Mouse (Mus musculus): Measurements from ENCODE around the gene Asdurf.
A peak's percentile ranks its signal among the peaks of the same experiment; 100 is the strongest.
"Not testable (repeated sequence)": the region's sequence is repeated elsewhere in the genome, so short reads cannot be mapped to it uniquely, and the experiment has no call there.

The Asdurf gene

DNA sequence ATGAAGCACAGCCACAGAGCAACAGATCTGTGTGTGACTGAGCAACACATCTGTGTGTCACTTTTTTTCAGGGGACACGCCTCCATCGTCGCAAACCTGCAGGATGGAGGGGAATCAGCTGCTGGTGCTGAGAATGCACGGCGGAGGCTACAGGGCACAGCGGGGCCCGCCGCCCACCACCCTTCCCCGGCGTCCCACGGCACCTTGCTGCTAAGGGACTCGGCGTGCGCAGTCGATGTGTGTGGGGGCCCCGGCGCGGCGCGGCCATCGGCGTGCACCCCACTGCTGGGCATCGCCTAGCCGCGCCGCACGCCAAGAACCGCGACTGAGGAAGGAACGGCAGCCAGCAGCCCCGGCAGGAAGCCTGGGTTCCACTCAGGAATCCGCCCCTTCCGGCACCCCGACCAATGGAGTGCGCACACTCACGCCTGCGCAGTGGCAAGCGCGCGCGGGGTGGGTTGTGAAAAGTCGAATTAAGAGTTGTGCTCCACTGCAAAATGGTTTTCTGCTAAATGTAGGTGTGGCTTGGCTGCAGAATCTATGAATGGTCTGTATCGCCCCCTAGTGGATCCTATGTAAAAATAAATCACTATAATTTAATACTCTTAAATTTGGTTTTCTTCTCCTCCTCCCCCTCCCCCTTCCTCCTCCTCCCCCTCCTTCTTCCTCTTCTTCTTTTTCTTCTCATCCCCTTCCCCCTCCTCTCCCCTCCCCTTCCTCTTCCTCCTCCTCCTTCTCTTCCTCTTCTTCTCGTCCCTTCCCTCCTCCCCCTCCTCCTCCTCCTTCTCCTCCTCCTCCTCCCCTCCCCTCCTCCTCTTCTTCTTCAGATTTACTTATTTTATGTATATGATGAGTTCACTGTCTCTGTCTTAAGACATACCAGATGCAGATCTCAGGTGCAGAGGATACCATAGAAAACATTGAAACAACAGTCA, at the start of gene Asdurf, which contains the start of the genes Gm28551 and Asnsd1:
Asdurf (minus strand) TSS at position 293 of the 935 bp plus-strand sequence.
Gm28551 (minus strand) TSS at position 341 of the 935 bp plus-strand sequence.
Asnsd1 (minus strand) TSS at position 426 of the 935 bp plus-strand sequence.
- peak; percentile 99 for DNase-seq (ENCODE audit: inconsistent ontology term)

DNA sequence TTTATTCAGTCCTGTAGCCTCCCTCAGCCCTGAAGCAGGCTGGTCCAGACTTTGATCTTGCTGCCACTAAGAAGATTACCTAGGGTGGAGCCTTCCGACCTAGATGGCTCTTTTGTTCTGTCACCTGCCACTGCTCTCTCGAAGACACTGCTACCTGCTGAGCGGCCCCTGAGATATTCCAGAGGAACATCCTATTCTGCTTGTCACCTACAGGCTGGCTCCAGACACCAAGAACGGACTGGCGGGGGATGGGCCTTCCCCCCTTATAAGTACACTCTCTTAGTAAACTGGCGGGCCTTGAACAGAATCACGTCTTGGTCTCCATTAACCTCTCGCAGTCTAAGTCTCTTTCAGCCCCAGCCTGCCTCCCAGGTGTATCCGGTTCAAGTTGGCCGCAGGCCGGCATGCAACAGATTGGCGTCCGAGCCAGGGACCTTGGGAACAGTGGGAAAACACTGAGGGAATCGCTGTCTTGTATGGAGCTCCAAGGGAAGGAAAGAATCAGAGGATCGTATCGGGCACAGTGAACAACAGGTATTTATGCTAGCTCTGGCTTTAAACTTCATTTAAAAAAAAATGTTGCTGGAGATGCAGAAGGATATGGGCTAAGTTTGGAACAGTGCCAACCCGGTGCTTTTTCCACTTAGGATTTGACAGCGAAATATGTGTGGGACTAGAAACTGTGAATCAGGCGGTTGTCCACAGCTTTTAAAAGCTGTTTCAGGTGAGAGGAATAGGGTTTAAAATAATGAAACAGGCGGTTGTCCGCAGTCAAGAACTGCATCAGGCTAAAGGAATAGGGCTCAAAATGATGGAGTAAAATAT, 41.7 kb upstream of the Asdurf start:
- DNase-seq (ENCODE audit: inconsistent ontology term) = not testable (repeated sequence)

DNA sequence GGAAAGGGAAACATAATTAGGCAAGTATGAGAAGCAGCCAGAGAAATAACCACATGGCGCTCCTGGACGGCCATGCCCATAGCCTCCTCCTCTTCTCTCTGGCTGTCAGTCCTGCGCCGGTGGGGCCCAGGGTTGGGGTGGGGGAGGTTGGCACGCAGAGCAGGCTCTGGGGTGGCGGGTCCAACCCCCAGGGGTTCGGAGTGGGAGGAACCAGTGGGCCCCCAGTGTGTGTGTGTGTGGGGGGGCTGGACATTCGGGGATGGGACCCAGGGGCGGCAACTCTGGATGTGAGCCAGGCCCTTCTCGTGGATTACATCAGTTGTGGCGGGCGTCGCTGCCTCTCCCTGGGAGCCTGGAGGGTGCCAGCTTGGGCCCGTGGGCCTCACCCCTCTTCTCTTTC, 36.3 kb upstream of the Asdurf start:
- no peak for DNase-seq (ENCODE audit: inconsistent ontology term)

DNA sequence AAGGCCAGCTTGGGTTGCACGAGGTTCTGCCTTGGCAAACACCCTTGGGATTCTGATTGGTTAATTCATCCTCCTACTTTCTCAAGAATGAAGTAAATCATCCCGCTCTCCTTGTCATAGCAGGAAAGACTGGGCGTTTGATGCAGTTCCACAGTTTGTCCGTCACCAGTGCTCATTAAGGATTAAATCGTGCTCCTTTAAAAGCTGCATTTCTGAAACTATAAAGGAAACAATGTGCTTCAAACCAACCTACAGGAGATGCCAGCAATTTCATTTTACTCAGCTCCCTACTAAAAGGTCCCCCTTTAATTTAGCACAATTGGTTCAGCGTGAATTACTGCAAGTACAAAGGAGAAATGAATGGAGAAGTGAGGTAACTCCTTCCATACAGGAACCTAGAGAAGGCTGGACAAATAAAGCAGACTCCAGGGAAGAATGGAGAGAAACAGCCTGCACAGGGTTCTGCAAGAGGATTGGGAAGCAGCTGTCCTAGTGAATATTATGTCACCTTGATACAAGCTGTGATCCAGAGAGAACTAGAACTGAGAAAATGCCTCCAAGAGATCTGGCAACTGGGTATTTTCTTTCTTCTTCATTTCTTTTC, 31.8 kb upstream of the Asdurf start:
- DNase-seq (ENCODE audit: inconsistent ontology term) = no peak

DNA sequence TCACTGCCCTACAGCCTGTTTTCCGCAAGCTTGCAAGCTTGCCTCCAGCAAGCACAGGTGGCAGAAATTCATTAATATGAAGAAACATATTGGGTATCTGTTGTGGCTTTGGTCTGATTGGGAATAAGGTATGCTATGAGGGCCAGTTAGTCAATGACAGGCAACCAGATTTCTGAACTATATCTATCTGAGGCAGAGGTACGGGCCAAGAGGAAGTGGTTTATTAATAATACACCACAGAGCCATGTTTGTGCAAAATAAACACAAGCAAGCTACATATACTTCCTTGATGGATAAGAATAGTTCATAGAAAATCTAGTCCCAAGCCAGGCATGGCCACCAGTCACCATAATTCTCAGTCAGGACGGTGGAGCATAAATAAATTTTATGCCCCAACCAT, 25.3 kb upstream of the Asdurf start:
- DNase-seq (ENCODE audit: inconsistent ontology term) = no peak

DNA sequence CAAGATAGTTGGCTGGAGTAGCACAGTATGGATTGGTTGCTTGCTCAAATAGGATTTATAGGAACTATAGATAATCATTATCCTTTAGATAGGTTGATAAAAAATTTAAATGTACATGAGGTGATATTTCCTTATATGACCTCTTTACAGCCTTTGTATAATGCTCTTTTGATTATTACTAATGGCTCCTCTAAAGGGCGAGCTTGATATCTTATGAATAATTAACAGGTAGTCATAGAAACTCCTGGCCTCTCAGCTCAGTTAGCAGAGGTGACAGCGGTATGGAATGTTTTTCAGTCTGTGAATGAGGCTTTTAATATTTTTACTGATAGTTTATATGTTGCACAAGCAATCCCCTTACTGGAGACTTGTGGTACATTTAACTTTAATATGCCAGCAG, 23.5 kb upstream of the Asdurf start:
- not testable (repeated sequence) for DNase-seq (ENCODE audit: inconsistent ontology term)

DNA sequence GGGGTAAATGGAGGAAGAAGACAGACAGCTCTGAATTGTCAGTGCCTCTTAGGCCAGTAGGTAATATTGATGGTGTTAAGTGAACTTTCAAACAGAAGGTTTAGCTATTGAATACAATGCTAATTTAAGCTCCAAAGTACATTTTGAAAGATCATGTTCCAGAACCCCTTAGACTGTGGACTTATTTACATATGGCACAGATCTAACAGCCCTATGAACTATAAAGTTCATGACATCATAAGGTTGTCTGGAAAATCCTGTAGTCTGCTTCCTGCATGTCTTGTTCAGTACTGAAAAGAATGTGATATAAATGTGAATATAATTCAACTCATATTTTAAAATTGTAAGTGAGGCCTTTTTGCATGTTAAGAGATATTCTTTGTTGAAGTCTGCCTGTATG, 6.6 kb upstream of the Asdurf start:
- no peak for DNase-seq (ENCODE audit: inconsistent ontology term)

DNA sequence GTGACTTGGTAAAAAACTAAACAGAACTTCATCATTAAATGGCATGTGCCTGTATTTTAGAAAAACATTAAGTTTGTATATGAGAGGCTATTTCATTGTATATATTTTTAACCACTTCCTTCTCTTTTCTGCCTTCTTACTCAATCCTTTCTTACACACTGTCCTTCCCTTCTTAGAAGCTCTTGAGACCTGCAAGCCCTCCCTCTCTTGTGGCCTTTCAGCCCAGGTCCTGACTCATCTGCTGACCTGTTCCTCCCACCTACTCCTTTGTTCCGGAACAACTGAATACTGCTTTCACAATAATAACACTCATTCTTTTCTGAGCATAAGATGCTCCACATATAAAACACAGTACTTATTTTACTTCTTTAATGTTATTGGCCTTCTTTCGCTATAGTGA, 11.3 kb downstream of the Asdurf start:
- DNase-seq (ENCODE audit: inconsistent ontology term) = no peak

DNA sequence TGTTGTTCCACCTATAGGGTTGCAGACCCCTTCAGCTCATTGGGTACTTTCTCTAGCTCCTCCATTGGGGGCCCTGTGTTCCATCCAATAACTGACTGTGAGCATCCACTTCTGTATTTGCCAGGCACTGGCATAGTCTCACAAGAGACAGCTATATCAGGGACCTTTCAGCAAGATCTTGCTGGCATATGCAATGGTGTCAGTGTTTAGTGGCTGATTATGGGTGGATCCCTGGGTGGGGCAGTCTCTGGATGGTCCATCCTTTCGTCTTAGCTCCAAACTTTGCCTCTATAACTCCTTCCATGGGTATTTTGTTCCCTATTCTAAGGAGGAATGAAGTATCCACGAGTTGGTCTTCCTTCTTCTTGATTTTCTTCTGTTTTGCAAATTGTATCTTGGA, 15.0 kb downstream of the Asdurf start:
- DNase-seq (ENCODE audit: inconsistent ontology term) = not testable (repeated sequence)

DNA sequence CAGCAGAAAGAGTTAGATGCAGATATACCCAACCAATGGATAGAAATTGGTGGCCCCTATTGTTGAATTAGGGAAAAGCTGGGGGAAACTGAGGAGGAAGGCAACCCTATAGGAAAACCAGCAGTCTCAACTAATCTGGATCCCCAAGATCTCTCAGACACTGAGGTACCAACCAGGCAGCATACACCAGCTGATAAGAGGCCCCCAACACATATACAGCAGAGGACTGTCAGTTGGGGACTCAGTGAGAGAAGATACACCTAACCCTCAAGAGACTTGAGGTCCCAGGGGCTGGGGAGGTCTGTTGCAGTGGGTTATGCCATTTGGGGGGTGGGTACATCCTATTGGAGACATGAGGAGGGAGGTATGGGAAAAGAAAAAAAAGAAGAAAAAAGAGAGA, 17.0 kb downstream of the Asdurf start:
- no peak for DNase-seq (ENCODE audit: inconsistent ontology term)

DNA sequence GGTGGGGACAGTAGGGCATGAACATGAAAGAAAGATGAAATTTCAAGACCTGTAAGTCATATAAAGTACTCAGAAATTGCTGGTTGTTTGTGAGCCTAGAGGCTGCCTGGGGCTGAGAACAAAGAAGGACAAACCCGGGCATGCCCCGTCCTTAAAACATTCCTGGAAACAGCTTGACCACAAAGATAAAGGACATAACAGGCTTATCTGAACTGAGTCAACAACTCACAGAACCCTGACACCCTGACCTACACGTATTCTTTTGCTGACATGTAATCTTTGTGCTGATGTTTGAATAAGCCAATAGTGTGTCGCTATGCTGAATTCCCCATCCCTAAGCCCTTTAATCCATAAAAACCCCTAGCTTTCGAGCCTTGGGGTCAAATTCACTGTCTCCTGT, 18.9 kb downstream of the Asdurf start:
- DNase-seq (ENCODE audit: inconsistent ontology term) = not testable (repeated sequence)

DNA sequence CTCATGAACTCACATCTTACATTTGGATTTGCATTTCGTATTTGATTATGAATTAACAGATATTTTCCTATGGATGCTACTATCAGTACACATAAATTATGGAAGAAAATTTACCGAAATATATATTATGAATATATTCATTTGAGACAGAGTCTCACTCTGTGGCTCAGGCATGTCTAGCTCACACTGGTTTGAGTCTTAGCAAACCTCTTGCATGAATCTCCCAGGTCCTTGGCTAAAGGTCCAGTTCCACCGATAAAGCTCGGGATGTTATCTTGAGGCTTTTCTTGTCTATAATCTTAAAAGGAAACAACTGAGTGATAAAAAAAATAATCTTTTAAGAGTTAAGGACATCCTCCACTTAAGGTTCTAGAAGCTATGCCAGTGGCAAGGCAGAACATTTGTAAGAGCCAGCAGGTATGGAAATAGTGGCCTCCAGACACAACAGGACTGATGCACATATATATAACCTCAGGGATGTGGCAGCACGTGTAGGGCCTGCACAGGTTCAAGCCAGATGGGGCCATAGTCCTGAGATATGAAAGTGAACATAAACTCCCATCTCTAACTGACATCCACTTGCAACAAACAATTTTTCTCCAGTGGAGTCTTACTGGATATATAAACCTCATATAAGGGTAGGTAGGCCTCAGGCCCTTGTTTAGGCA, 27.5 kb downstream of the Asdurf start:
- no peak for DNase-seq (ENCODE audit: inconsistent ontology term)

DNA sequence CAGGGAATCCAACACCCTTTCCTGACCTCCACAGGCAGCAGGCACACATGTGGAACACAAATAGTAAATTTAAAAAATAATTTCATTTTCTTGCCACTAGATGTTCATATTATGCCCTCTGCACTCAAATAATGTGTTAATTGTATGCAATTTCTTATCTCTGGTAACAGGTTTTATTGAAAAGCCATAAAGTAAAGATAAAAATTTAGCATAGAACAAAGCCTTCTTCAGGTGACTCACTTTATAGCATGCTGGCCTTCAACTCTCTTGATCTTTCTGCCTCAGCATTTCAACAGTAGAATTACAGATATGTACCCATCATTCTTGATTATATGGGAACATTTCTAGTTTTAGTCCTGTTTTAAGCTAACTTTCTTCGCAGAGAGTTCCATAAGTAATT, 28.1 kb downstream of the Asdurf start:
- DNase-seq (ENCODE audit: inconsistent ontology term) = no peak

DNA sequence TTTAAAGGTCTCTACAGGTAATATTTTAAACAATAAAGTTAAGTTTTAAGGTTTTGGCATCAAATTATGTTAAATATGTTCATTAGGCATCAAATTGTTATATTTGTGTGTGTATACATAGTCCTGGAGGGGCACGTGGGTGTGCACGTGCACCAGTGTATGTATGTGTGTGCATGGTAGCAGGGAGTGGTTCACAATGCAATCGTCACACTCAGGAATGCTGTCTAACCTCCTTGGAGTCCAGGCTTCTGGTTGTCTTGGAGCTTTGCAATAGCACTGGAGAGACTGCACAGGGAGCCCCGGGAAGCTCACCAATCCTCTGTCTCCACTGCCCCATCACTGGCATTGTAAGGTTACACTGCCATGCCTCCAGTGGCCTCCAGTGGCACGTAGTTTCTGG, 29.2 kb downstream of the Asdurf start:
- no peak for DNase-seq (ENCODE audit: inconsistent ontology term)

DNA sequence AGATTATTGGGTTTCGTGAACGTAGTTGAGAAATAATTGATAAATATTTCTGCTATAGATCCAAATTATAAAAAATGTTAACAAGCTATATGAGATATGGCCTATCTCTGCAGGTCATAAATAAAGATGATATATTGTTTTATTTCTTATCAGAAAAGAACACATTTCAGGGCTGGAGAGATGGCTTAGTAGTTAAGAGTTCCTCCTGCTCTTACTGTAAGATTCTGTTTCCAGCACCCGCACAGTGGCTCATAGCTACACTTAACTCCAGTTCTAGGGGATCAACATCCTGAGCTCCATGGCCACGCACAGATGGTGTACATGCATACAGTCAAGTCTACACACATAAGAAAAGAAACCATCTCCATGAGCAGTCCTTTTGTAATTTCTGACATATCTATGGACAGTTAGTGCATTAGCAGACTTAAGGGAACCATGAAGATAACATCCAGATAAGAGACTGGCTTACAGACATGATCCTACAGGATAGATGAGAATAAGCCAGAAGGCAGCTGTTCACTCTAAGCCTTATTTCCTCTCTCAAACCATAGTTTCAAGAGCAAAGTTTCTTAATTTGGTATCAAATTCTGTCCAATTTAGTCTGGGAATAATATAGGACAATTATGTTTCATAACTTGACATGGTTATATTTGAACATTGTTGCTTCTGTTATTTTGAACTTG, 30.6 kb downstream of the Asdurf start:
- DNase-seq (ENCODE audit: inconsistent ontology term) = no peak

DNA sequence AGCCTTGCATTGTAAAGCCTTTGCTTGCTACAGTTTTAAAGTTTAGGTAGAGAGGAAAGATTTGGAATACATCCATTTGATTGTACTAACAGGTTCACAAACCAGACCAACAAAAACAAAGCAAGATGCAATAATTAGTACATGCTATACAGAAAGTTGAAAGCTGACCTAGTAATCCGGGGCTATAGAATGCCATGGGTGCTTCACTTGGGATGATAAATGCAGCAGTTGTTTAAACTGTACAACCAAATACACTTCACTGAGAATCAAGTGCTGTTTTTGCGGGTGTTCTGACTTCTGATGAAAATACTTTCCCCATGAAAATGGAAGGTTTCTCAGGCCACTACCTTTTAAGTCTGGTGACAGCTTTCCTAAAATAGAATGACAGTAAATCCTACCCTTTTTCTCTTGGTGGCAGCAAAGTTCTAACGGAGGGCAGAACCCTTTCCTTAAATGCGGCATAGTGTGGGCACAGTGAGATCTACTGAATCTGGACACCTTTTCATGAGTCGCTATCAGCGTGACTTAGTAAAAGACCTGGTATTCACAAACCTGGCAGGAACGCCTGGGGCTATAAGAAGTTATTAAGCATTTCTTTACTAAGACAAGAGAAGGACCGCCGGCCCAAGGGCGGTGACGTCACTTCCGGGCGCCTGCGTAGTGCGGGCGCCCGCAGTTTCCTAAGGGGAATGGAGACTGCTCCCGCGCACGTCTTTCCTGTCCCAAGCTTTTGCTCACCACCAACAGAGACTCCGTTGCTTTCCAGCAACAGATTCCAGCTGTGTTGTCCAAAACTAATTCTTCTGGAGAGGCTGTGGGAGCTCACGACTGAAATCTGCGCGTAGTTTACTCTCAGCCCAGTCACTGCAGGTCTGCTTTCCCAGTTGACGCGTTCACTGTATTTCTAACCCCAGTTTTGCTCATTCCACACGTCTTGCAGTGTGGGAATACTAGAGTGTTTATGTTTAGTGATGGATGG, 39.1 kb downstream of the Asdurf start, which contains the start of gene Osgepl1:
Osgepl1 (plus strand) TSS at position 636 of the 979 bp plus-strand sequence.
- DNase-seq (ENCODE audit: inconsistent ontology term) = peak; percentile 92

DNA sequence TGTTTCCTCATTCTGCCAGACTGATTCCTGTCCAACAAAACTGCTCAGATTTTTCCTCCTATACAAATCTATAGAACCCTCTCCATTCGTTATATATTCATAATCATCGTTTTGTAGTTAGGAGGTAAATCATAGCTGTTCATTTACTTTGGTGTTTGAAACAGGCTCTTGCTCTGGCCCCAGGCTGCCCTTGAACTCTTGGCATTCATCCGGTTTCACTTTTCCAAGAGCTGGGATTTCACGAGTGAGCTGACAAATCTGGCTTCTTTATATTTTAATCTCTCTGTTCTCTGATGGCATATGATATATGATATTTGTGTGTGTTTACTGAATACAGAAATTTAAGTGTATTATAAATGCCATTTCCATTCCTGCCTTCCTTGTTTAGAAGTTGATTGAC, 51.9 kb downstream of the Asdurf start:
- no peak for DNase-seq (ENCODE audit: inconsistent ontology term)

Measured in Muller cell, postnatal 12 days (primary cell).